Mouse (Mus musculus) natural killer cell, adult 2 months (primary cell): ENCODE measurements at regions not wholly inside any gene's neighbourhood (a gene's known extent, or its start where the extent isn't known, plus 50 kb on each side); places are given as distances from the start of the nearest gene placed in this dataset.

Experiments
- DNase-seq, 2 experiments: peaks; one replicate each; pipeline ENCODE4 v3.0.0; 2022; ENCODE audit warnings: low spot score in 2 of 2

DNA sequence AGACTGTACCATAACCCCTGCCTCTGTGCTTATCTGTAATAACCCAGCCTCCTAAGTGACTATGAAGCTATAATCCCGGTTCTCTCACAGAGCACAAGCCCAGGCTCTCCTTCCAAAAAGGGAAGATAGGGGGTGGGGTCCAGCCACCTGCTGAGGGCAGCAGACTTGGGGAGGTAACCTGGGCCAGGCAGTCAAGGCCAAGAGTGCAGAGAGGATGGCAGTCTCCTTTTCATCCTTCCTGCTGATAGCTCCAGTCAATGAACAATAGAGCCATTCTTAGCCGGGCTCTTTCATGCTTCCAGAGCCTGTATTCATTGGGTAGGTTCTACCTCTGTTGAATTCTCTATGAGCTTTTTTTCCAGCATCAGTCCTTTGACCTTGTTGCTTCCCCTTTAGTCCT is 527.5 kb downstream of the Fgf9 start:
- no peak for DNase-seq

- no peak for DNase-seq
These were observed 526.6 kb downstream of the Fgf9 start for GRCm38 (mm10) chr14:58596936-58597335.

DNA sequence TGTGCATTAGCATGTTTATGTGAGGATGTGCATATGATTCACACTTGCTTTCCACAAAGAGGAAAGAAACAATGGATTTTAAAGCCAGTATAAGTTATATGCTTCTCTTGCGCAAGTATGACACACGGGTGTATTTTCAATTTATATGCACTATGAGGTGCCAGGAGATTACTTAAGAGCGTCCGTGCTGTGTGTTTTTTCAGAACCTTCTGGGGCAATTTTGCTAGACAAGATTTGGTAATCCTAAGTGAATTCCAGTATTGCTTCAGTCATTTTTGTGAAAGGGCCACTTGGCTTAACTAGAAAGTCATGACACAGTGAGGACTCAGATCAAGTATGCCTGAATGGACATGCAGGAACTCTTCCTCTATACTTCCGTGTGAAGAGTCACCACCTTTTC is 511.5 kb downstream of the Fgf9 start:
- no peak for DNase-seq

- no peak for DNase-seq
These were observed 499.7 kb downstream of the Fgf9 start for GRCm38 (mm10) chr14:58570021-58570420.

DNA sequence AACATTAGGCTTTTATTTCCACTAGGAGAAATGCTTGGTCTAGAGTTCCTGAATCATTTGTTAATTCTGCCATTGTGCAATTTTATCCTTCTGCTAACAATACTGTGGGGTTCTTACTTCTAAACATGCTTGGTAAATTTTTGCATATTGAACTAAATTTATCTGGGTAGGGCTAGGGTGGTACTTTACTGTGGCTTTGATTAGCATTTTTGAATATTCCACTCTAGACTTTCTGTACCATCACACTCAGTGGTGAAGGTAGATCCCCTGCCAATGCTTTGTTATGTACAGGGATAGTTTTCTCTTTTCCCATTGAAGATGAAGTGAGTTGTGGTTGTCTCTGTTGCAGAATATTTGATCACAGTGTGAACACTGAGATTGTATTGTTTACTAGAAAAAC is 497.1 kb downstream of the Fgf9 start:
- DNase-seq, result no peak

DNA sequence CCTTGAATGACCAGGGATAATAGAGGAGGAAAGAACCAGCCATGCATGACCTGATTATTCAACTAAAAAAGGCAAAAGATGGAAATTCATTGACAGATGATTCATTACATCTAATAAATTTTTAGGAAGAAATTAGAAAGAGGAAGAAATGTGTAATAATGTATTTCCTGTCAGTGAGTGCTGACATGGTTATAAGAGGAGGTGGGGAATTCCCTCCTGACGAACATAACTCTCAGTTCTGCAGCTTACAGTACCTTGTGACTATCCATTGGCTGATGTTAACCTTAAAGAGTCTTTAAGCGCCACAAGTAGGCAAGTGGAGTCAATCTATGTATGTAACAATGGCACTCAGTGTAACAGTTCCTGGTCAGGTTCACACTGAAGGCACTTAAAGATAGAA is 492.7 kb downstream of the Fgf9 start:
- DNase-seq, result no peak

DNA sequence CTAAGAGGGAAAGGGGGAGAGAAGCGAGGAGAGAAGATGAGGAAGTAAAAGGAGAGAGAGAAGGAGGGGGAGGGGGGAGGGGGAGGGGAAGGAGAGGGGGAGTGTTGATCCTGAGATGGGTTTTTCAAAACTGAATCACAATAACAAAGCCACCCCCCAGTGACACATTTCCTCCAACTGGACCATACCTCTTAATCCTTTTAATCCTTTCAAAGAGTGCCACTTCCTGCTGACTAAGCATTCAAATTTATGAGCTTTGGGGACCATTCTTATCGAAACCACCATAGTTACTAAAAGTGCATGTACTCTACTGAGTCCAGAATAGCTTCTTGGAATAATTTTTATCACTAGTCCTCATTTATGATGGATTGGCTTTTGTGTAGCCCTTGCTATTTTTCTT is 480.4 kb downstream of the Fgf9 start:
- no peak for DNase-seq

GRCm38 (mm10) chr14:58545778-58546177 is 475.4 kb downstream of the Fgf9 start:
- no peak for DNase-seq

- no peak for DNase-seq
These were observed 472.9 kb downstream of the Fgf9 start for GRCm38 (mm10) chr14:58543140-58543767.

DNA sequence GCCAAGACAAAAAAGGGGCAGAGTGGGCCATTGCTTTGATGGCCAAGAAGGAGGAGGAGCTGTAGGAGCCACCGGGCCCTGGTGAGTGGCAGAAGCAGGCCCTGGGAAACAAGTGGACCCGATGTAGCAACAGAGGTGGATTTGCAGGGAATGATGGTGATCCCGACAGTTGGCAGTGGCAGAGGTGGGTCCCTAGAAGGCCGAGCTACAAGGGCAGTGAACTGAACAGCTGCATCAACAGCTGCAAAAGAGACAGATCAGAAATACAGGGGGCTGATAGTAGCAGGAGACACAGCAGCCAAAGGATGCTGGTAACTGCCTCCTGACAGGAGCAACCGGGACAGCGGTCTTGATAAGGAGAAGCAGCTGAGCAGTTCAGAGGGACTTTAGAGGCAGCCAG is 467.8 kb downstream of the Fgf9 start:
- no peak for DNase-seq

DNA sequence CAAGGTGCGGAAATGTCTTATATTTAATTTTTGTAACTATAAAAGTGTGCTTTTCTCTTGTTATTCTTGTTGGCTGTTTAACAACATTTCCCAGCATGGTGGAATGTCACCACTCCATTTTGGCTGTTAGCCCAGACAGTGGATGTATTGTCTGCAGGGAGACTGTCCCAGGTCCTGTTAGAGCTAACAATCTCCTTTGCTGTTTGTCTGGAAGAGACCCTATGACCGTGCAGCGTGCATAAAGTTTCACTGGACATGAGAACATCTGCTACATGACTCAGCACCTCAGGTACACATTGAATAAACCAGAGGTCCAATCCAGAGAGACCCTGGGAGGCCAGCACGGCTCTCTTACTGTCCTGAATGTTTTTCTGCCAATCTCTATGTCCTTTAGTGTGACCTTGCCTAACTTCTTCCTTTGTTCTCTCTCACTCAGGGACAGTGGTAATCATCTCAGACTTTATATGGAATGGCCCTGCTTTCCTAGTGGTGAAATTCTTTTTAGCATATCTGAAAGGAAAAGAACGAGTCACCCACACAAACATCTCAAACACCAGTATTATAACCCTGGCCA is 450.7 kb downstream of the Fgf9 start:
- DNase-seq, result no peak

DNA sequence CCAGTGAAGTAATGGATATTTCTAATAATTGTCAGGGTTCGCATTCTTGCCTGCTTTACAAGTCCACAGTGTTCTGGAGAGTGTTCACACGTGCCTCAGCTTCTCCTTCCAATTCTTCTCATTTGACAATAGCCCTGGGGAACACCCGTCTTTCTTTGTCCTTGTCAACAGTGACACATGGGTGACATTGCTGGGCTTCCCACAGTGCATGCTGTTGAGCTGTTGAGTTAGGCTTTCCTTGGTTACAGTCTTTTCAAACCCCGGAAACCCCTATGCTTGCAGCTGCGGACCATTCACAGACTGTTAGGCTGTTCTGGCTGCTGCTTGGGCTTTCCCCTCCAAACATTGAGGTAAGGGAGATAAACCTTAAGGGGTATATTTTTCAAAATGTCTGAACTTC is 450.0 kb downstream of the Fgf9 start:
- DNase-seq, result no peak

DNA sequence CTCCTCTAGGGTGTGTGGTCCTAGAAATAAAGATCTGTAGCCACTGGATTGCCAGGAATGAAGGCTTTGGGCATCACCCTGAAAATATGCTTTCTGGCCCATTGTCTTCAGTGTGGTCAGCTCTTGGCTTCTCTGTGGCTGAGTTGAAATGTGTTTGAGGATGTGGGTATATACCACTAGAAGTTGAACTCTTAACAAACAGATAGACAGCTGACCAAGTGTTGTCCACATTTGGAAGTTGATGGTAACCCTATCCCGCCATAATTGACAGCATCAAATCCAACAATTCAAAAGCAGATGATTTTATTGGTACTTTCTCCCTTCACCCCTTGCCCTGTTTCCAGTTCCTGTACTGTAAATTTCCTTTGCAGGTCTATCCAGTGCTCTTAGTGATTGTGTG is 448.7 kb downstream of the Fgf9 start:
- no peak for DNase-seq

DNA sequence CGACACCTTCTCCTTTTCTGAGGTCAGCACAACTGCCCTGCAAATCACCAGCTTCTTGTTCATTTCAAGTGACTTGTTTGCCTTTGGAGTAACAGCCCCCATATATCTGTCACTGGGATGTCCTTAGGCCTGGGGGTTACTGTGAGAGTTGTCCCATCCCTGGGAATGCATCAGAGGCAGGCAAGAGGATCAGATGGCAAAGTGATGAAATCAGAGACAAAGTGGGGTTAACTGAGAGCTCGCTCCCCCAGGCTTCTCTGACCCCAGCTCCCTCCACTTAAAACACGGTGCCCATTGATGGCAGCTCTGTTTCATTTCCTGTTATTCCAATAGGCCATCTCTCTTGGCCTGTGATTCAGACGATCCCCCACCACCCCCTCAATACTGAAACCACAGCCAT is 446.2 kb downstream of the Fgf9 start:
- no peak for DNase-seq

DNA sequence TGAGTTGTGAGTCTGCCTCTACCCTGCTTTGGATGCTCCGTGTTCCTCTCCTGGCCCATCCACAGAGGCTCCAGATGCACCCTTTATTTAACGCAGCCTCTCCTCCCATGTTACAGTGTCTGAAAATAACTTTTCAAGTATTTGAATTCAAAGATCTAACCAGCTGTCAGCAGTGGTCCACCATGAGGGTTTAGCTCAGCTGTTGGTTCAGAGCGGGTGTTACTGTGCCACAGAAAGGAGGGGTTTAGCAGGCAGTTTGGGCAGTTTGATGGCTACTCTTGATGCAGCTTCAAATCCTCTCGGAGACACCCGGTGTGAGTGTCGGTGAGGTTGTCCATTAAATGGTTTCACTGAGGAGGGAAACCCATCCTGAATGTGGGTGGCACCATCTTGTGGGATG is 441.8 kb downstream of the Fgf9 start:
- no peak for DNase-seq

- no peak for DNase-seq
These were observed 441.2 kb downstream of the Fgf9 start for GRCm38 (mm10) chr14:58511571-58511985.

DNA sequence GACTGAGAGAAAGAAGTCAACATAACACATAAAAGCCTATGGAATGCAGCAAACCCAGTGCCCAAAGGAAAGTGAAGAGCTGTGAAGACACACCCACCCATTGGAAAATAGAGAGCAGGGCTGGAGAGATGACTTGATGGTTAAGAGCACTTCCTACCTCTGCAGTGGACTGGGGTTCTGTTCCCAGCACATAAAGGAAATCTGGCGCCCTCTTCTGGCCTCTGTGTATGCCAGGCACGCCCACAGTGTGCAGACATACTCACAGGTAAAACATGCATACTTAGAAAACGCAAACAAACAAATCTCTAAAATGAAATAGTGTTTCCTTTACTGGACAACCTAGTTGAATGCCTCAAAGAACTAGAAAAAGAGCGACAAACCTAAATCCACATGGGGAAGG is 440.4 kb downstream of the Fgf9 start:
- DNase-seq, result no peak

- DNase-seq, result no peak
These were observed 438.8 kb downstream of the Fgf9 start for GRCm38 (mm10) chr14:58509106-58509505.

GRCm38 (mm10) chr14:58506490-58506889 is 436.1 kb downstream of the Fgf9 start:
- DNase-seq, result no peak

DNA sequence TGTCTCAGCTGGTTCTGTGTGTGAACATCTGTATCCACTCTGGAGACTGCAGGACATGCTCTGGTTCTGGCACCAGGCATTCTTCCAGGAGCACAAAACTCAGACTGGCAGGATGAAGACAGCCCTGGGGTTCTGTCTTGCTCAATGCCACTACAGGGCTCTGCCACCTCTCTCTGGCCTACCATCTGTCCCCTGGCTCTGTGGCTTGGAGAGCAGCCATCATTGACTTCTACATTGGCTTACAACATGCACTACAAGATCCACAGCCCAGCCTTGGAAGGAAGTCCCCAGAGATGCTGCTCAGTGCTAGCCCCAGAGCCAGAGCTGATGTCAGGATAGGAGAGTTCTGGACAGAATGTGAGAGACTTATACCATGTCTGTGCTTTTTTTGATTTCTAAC is 435.5 kb downstream of the Fgf9 start:
- no peak for DNase-seq

DNA sequence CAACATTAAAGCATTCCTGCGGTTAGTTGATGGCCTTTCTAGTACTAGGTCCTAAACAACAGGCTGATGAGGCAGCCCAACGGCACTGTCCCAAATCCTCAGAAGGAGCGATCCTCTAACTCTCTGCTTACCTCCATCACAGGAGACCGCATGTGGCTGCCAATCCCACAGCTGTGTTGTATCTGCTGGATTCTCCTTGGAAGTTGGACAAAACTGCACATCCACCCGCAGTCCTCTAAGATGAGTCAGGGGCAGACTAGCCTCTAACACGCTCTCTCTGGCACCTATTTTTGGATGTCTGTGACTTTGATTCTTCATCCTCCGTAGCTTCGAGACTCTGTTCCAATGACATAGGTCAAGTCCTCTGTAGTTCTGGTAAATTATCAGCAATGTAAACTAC is 432.5 kb downstream of the Fgf9 start:
- no peak for DNase-seq

- no peak for DNase-seq
These were observed 429.7 kb downstream of the Fgf9 start for GRCm38 (mm10) chr14:58500014-58500413.

DNA sequence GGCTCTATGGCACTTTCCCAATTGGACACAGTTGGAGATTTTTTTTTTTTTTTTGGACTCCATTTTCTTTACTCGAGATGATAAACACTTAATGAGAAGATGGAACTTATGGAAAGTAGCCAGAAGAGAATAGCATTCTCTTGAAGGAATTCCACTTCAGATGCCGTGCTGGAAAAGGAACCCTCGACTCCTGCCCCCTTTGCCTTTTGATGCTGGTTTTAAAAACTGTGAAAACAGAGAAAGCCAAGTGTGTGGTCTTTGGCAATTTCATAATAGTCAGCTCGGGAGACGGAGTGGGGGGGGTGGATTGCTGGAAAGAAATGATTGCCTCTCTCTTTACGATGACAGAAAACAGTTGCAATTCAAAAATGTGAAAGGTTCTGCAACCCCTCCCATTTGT is 429.2 kb downstream of the Fgf9 start:
- no peak for DNase-seq

DNA sequence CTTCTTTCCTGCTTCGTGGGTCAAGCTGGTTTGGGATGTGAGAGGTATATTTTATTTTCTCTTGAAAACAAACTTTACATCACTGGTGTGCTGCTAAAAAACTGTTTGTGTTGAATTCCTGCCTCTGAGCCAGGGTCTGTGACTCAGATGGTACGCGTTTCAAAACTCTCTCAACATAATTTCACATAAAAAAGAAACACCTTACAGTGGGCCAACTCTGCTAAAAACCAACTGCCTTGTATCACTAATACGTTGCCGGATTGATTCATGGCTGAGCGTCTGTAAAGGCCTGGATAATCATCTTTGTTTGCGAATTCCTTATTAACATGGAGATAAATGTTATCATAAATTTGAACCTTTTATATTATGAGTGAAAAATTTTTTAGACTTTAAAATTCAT is 428.7 kb downstream of the Fgf9 start:
- no peak for DNase-seq
